Mouse (Mus musculus) CH12.LX (cell line): ENCODE measurements at regions not wholly inside any gene's neighbourhood (a gene's known extent, or its start where the extent isn't known, plus 50 kb on each side); places are given as distances from the start of the nearest gene placed in this dataset.

Experiments used
- DNase-seq: peaks from one replicate; pipeline ENCODE4 v3.0.0-alpha.2; 2013; ENCODE audit errors: extremely low read depth
- H3K27ac ChIP-seq: 2 replicates; pipeline ENCODE4 v1.5.1; 2012; ENCODE audit warnings: low read depth, mild to moderate bottlenecking, control low read depth, moderate library complexity; ENCODE audit not compliant: insufficient read depth
- H3K27me3 ChIP-seq: replicated peaks from 2 replicates; pipeline ENCODE3; 2012; ENCODE audit warnings: inconsistent platforms
- H3K36me3 ChIP-seq, 2 experiments: replicated peaks in 1 of 2; 2 replicates each; pipeline versions ENCODE3 to v1.6.1; 2012; ENCODE audit warnings: inconsistent platforms in 1 of 2, low read length in 1 of 2, mild to moderate bottlenecking in 1 of 2, mixed read lengths in 1 of 2, moderate library complexity in 1 of 2; ENCODE audit not compliant: control insufficient read depth in 1 of 2, insufficient read depth in 1 of 2
- H3K4me1 ChIP-seq, 2 experiments: 2 replicates each; pipeline ENCODE4 v1.6.1; 2012; ENCODE audit warnings: inconsistent platforms in 1 of 2, moderate library complexity in 1 of 2; ENCODE audit not compliant: insufficient read depth in 2 of 2, control insufficient read depth in 1 of 2
- H3K4me2 ChIP-seq: 2 replicates; pipeline ENCODE4 v1.6.1; 2012; ENCODE audit warnings: low read depth, mild to moderate bottlenecking, control low read depth; ENCODE audit not compliant: poor library complexity, insufficient read depth, severe bottlenecking
- H3K4me3 ChIP-seq, 3 experiments: fragments of 150-350 bp in 1 of 3; sonication (generic) in 1 of 3; replicated peaks in 1 of 3; 2 replicates each; pipeline versions ENCODE3 to v1.5.1; 2011 to 2012; ENCODE audit warnings: low read depth in 2 of 3, low read length in 2 of 3, mild to moderate bottlenecking in 2 of 3, moderate library complexity in 2 of 3, control low read depth in 1 of 3, improper control_type of control experiment in 1 of 3, inconsistent platforms in 1 of 3, mixed read lengths in 1 of 3; ENCODE audit not compliant: poor library complexity in 1 of 3
- H3K79me2 ChIP-seq: replicated peaks from 2 replicates; pipeline ENCODE4 v1.6.1; 2012; ENCODE audit warnings: mild to moderate bottlenecking, moderate library complexity; ENCODE audit not compliant: control insufficient read depth, poor library complexity, insufficient read depth, severe bottlenecking; ENCODE audit errors: extremely low read depth
- H3K9ac ChIP-seq: 2 replicates; pipeline ENCODE4 v1.6.1; 2012; ENCODE audit warnings: low read depth, mild to moderate bottlenecking, control low read depth, moderate library complexity; ENCODE audit not compliant: insufficient read depth
- H3K9me3 ChIP-seq: replicated peaks from 2 replicates; pipeline ENCODE3; 2012; ENCODE audit warnings: low read length, inconsistent platforms, mixed read lengths
- BHLHE40 ChIP-seq: IDR thresholded peaks from 2 replicates; pipeline ENCODE4 v1.6.1; 2011; ENCODE audit warnings: mild to moderate bottlenecking, low read depth, low read length, improper control_type of control experiment
- CTCF ChIP-seq, 2 experiments: IDR thresholded peaks in 1 of 2; conservative IDR thresholded peaks in 1 of 2; 2 replicates each; pipeline ENCODE4 v1.5.1; 2011 to 2012; ENCODE audit warnings: low read depth in 2 of 2, low read length in 2 of 2, improper control_type of control experiment in 1 of 2, inconsistent platforms in 1 of 2, mild to moderate bottlenecking in 1 of 2, moderate library complexity in 1 of 2
- EP300 ChIP-seq: IDR thresholded peaks from 2 replicates; pipeline ENCODE4 v1.6.1; 2011; ENCODE audit warnings: low read length, improper control_type of control experiment
- ETS1 ChIP-seq: conservative IDR thresholded peaks from 2 replicates; pipeline ENCODE4 v1.6.1; 2012; ENCODE audit warnings: low read depth, mild to moderate bottlenecking, inconsistent platforms, low read length, improper control_type of control experiment, moderate library complexity
- JUN ChIP-seq: IDR thresholded peaks from 2 replicates; pipeline ENCODE4 v1.6.1; 2011; ENCODE audit warnings: low read depth, mild to moderate bottlenecking, low read length, improper control_type of control experiment, moderate library complexity; ENCODE audit not compliant: insufficient read depth
- JUND ChIP-seq: conservative IDR thresholded peaks from 2 replicates; pipeline ENCODE4 v1.6.1; 2011; ENCODE audit warnings: low read depth, low read length, improper control_type of control experiment
- MAX ChIP-seq: IDR thresholded peaks from 2 replicates; pipeline ENCODE4 v1.6.1; 2011; ENCODE audit warnings: low read length, improper control_type of control experiment
- MEF2A ChIP-seq: IDR thresholded peaks from 2 replicates; pipeline ENCODE4 v1.6.1; 2014; ENCODE audit warnings: low read depth, mild to moderate bottlenecking, inconsistent platforms, low read length, improper control_type of control experiment, borderline replicate concordance
- MXI1 ChIP-seq: IDR thresholded peaks from 2 replicates; pipeline ENCODE4 v1.6.1; 2011; ENCODE audit warnings: mild to moderate bottlenecking, low read depth, low read length, improper control_type of control experiment
- MYC ChIP-seq: IDR thresholded peaks from 2 replicates; pipeline ENCODE4 v1.6.1; 2011; ENCODE audit warnings: low read depth, mild to moderate bottlenecking, improper control_type of control experiment, low read length
- NRF1 ChIP-seq: IDR thresholded peaks from 2 replicates; pipeline ENCODE4 v1.6.1; 2014; ENCODE audit warnings: low read depth, mild to moderate bottlenecking, inconsistent platforms, low read length, improper control_type of control experiment, moderate library complexity
- POLR2A ChIP-seq: IDR thresholded peaks from 2 replicates; pipeline ENCODE4 v1.6.1; 2011; ENCODE audit warnings: low read depth, mild to moderate bottlenecking, improper control_type of control experiment, low read length
- RAD21 ChIP-seq: IDR thresholded peaks from 2 replicates; pipeline ENCODE4 v1.6.1; 2011; ENCODE audit warnings: low read depth, mild to moderate bottlenecking, low read length, improper control_type of control experiment, moderate library complexity
- SMC3 ChIP-seq: IDR thresholded peaks from 2 replicates; pipeline ENCODE4 v1.6.1; 2011; ENCODE audit warnings: low read depth, low read length, improper control_type of control experiment
- TBP ChIP-seq: conservative IDR thresholded peaks from 2 replicates; pipeline ENCODE4 v1.6.1; 2011; ENCODE audit warnings: low read depth, low read length, improper control_type of control experiment
- USF2 ChIP-seq: conservative IDR thresholded peaks from 2 replicates; pipeline ENCODE4 v1.6.1; 2011; ENCODE audit warnings: low read depth, low read length, improper control_type of control experiment
- dilution Hi-C: fragments of 300-500 bp; cut with MboI; formaldehyde crosslinking; loops from 2 replicates; pipeline ENCODE4 v1.14.3; 2020; ENCODE audit warnings: low sequenced_read_pairs; ENCODE audit not compliant: extremely low pct_unique_long_range_greater_than_20kb, extremely low pct_ligation_motif_present
- in situ Hi-C: fragments of 300-500 bp; cut with MboI; formaldehyde crosslinking; loops from 3 replicates; pipeline ENCODE4 v1.14.3; 2019; ENCODE audit warnings: low sequenced_read_pairs, low pct_ligation_motif_present, low pct_unique_long_range_greater_than_20kb, mixed read lengths

- peak; percentile 70 for DNase-seq
- peaks cover 3% of the 10 kb centered on the region for H3K27me3 ChIP-seq
- H3K27ac ChIP-seq, result no peak overlapping the region
- in situ Hi-C loops (loop anchor here (25.0 kb wide), 1 partner anchor 1033 kb away; the partner anchor contains the start of genes F930015N05Rik and Hs3st3a1), dilution Hi-C loops (no loop called here)
- no peak overlapping the region for H3K4me2 ChIP-seq
- TF ChIP-seq CTCF (conservative IDR thresholded peaks at IDR 0.05 in 1 of 2, IDR thresholded peaks at IDR 0.05 in 1 of 2; ENCODE audit: low read depth in 2 of 2, low read length in 2 of 2) (peak; percentile 80 to 93), TBP (no peak), JUN (no peak), RAD21 (peak; percentile 85), SMC3 (peak; percentile 53)
- peaks cover 0 to 4% of the 10 kb centered on the region in 2 experiments; a peak in 2 of 4 replicates for H3K4me1 ChIP-seq
- H3K79me2 ChIP-seq, result no peaks in the 10 kb centered on the region
- H3K36me3 ChIP-seq, result no peaks in the 10 kb centered on the region
- H3K9ac ChIP-seq, result no peak overlapping the region
- H3K9me3 ChIP-seq, result no peaks in the 10 kb centered on the region
- no peak overlapping the region for H3K4me3 ChIP-seq
Measured at GRCm38 (mm10) chr11:63404719-63405118, 275.9 kb downstream of the Pmp22 start.

DNA sequence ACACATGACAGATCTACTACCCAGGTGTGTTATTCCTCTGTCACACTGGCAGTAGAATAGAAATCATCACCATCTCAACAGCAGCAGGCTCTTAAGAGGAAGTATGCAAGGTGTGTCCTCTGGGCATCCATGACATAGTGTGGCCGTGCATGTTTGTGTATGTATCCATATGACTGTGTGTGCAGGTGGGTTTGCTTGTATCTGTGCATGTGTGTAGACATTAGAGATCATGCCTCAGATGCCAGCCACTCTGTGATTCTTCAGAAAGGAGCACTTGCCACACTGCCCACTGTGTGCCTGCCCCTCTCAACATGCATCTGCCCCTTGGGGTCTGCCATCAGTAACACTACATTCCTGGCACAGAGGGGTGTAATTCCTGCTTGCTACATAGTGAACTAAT lies 280.6 kb downstream of the Pmp22 start:
- Histone ChIP-seq H3K4me1 (peaks cover 0 to 4% of the 10 kb centered on the region in 2 experiments; a peak in 2 of 4 replicates), H3K27me3 (peaks cover 3% of the 10 kb centered on the region), H3K27ac (no peak overlapping the region), H3K9me3 (no peaks in the 10 kb centered on the region), H3K4me2 (no peak overlapping the region), H3K4me3 (no peak overlapping the region), H3K9ac (no peak overlapping the region), H3K79me2 (no peaks in the 10 kb centered on the region), H3K36me3 (no peaks in the 10 kb centered on the region)
- dilution Hi-C loops, result no loop called here
- TF ChIP-seq POLR2A (no peak), USF2 (no peak), NRF1 (no peak), MAX (no peak), JUND (no peak), MXI1 (no peak), ETS1 (no peak), MYC (no peak)
- in situ Hi-C loops, result loop anchor here (25.0 kb wide), 1 partner anchor 1028 kb away; the partner anchor contains the start of genes F930015N05Rik and Hs3st3a1
- DNase-seq, result no peak

GRCm38 (mm10) chr11:63410921-63411320 lies 282.1 kb downstream of the Pmp22 start:
- dilution Hi-C loops, result no loop called here
- TF ChIP-seq MEF2A (no peak), BHLHE40 (no peak), RAD21 (no peak), EP300 (no peak), ETS1 (no peak), TBP (no peak), NRF1 (no peak), SMC3 (no peak)

More at GRCm38 (mm10) chr11:63410921-63411320, 282.1 kb downstream of the Pmp22 start:
- H3K9me3 ChIP-seq, result no peaks in the 10 kb centered on the region
- no peaks in the 10 kb centered on the region for H3K79me2 ChIP-seq
- no peaks in the 10 kb centered on the region for H3K36me3 ChIP-seq
- in situ Hi-C loops, result loop anchor here (25.0 kb wide), 1 partner anchor 1026 kb away; the partner anchor contains the start of genes F930015N05Rik and Hs3st3a1
- H3K27me3 ChIP-seq, result peaks cover 3% of the 10 kb centered on the region
- H3K9ac ChIP-seq, result no peak overlapping the region
- no peak for DNase-seq
- H3K4me3 ChIP-seq, result no peak overlapping the region
- H3K27ac ChIP-seq, result no peak overlapping the region
- H3K4me1 ChIP-seq, result no peaks in the 10 kb centered on the region
- no peak overlapping the region for H3K4me2 ChIP-seq
